Mouse (Mus musculus): Measurements from ENCODE around the gene Zfp688. TPM values are rescaled to one million over a fixed set of nuclear protein-coding genes. Genes with fewer than 3 reads are reported as not detected.
"Not testable (repeated sequence)": the region's sequence is repeated elsewhere in the genome, so short reads cannot be mapped to it uniquely, and the experiment has no call there.

Gene Zfp688
- polyA plus RNA-seq, 1 experiment from 2014 or later = 19.5 TPM

DNA sequence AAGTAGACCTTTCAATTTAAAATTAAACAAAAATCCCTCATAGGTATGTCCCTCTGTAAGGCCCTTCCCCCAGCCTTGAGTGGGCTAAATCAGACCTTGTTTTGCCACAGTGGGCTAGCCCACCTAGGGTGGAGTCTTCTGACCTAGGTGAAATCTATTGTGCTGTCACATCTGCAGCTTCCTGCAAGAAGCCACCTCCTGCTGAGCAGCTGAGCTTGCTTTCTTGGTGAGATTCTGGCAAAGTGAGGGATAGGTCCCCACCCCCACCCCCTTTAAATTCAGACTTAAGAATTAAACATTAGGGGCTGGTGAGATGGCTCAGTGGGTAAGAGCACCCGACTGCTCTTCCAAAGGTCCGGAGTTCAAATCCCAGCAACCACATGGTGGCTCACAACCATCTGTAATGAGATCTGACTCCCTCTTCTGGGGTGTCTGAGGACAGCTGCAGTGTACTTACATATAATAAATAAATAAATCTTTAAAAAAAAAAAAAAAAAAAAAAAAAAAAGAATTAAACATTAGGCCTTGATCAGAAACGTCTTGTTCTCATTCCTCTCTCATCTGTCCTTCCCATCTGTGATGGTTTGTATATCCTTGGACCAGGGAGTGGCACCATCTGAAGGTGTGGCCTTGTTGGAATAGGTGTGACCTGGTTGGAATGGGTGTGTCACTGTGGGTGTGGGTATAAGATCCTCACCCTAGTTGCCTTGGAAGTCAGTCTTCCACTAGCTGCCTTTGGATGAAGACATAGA, 36.7 kb upstream of the Zfp688 start:
- H3K27ac ChIP-seq (ENCODE audit: low read depth, low read length); H3K4me1 ChIP-seq (replicated peaks; ENCODE audit: control insufficient read depth, insufficient read depth, low read length): not testable (repeated sequence)
- 84% methylated on average over 3 of the region's 3 CpGs for WGBS

GRCm38 (mm10) chr7:127454905-127455304, 33.0 kb upstream of the Zfp688 start:
- Histone ChIP-seq H3K27me3 (replicated peaks; ENCODE audit: control insufficient read depth, insufficient read depth, low read length) (no peaks in the 10 kb centered on the region), H3K9me3 (ENCODE audit: control insufficient read depth, low read length) (0 out of 2 replicates have a peak, but pooled peaks cover 4% of the 10 kb centered on the region), H3K9ac (ENCODE audit: low read depth, low read length) (no peak overlapping the region), H3K4me2 (no peak overlapping the region), H3K36me3 (ENCODE audit: control insufficient read depth, insufficient read depth, low read length) (peaks cover 34% of the 10 kb centered on the region), H3K27ac (ENCODE audit: low read depth, low read length) (no peak overlapping the region), H3K4me3 (ENCODE audit: low read depth, low read length) (no peak overlapping the region), H3K4me1 (replicated peaks; ENCODE audit: control insufficient read depth, insufficient read depth, low read length) (peaks cover 5% of the 10 kb centered on the region)
- ATAC-seq (replicated peaks; ENCODE audit: low FRiP score) (no peak), DNase-seq (ENCODE audit: low spot score) (no peak)
- 84% methylated on average over 7 of the region's 7 CpGs for WGBS

More for the DNA sequence above, 36.7 kb upstream of the Zfp688 start:
- H3K36me3 ChIP-seq (ENCODE audit: control insufficient read depth, insufficient read depth, low read length) = peaks cover 39% of the 10 kb centered on the region
- DNase-seq (ENCODE audit: low spot score); H3K9ac ChIP-seq (ENCODE audit: low read depth, low read length); H3K9me3 ChIP-seq (ENCODE audit: control insufficient read depth, low read length); H3K4me2 ChIP-seq; H3K4me3 ChIP-seq (ENCODE audit: low read depth, low read length); H3K27me3 ChIP-seq (replicated peaks; ENCODE audit: control insufficient read depth, insufficient read depth, low read length); ATAC-seq (replicated peaks; ENCODE audit: low FRiP score): not testable (repeated sequence)

DNA sequence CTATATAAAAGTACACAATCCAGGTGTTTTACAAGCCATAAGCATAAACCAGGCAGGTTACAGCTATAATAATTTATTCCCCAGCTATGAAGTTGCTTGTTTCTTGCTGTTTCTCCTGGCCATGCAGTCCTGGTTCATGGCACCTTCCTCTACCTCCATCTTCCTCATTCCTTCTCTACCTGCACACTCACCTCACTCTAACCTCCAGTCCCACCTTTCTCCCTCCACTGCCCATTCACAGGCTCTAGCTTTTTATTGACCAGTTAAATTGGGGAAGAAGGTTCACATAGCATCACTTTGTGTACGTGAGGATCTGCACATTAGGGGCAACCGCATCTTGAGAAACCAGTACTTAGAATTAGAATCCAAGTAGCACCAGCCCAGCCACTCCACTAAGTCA, 31.2 kb upstream of the Zfp688 start:
- no peak for DNase-seq (ENCODE audit: low spot score)
- Histone ChIP-seq H3K4me3 (ENCODE audit: low read depth, low read length) (no peak overlapping the region), H3K4me1 (replicated peaks; ENCODE audit: control insufficient read depth, insufficient read depth, low read length) (peaks cover 7% of the 10 kb centered on the region), H3K4me2 (no peak overlapping the region), H3K27me3 (replicated peaks; ENCODE audit: control insufficient read depth, insufficient read depth, low read length) (no peaks in the 10 kb centered on the region), H3K9ac (ENCODE audit: low read depth, low read length) (no peak overlapping the region), H3K9me3 (ENCODE audit: control insufficient read depth, low read length) (0 out of 2 replicates have a peak, but pooled peaks cover 4% of the 10 kb centered on the region), H3K27ac (ENCODE audit: low read depth, low read length) (no peak overlapping the region), H3K36me3 (ENCODE audit: control insufficient read depth, insufficient read depth, low read length) (peaks cover 27% of the 10 kb centered on the region)
- no peak for ATAC-seq (replicated peaks; ENCODE audit: low FRiP score)
- WGBS = 91% methylated on average over 2 of the region's 2 CpGs

DNA sequence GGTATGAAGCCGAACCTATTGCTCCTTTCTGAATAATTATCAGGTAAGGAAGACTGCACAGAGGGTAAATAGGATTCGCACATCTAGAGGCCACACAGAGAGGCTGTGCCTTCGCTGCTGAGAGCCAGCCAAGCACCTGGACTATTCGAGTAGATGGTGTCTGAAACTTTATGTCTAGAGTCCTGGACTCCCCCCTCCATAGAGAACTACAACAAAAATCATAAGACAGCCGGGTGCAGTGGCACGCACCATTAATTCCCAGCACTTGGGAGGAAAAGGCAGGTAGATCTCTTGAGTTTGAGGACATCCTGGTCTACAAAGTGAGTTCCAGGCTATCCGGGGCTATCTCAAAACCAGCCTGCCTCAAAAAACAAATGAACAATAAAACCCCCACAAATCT, 28.1 kb upstream of the Zfp688 start:
- H3K36me3 ChIP-seq (ENCODE audit: control insufficient read depth, insufficient read depth, low read length) = peaks cover 15% of the 10 kb centered on the region
- H3K9ac ChIP-seq (ENCODE audit: low read depth, low read length) = peak overlapping the region; percentile 94
- no peaks in the 10 kb centered on the region for H3K9me3 ChIP-seq (ENCODE audit: control insufficient read depth, low read length)
- H3K4me3 ChIP-seq (ENCODE audit: low read depth, low read length) = peak overlapping the region; percentile 85
- ATAC-seq (replicated peaks; ENCODE audit: low FRiP score) (no peak), DNase-seq (ENCODE audit: low spot score) (no peak)
- peaks cover 11% of the 10 kb centered on the region for H3K4me1 ChIP-seq (replicated peaks; ENCODE audit: control insufficient read depth, insufficient read depth, low read length)
- H3K4me2 ChIP-seq = peak overlapping the region; percentile 78
- 81% methylated on average over 7 of the region's 7 CpGs for WGBS
- no peak overlapping the region for H3K27ac ChIP-seq (ENCODE audit: low read depth, low read length)
- no peaks in the 10 kb centered on the region for H3K27me3 ChIP-seq (replicated peaks; ENCODE audit: control insufficient read depth, insufficient read depth, low read length)

DNA sequence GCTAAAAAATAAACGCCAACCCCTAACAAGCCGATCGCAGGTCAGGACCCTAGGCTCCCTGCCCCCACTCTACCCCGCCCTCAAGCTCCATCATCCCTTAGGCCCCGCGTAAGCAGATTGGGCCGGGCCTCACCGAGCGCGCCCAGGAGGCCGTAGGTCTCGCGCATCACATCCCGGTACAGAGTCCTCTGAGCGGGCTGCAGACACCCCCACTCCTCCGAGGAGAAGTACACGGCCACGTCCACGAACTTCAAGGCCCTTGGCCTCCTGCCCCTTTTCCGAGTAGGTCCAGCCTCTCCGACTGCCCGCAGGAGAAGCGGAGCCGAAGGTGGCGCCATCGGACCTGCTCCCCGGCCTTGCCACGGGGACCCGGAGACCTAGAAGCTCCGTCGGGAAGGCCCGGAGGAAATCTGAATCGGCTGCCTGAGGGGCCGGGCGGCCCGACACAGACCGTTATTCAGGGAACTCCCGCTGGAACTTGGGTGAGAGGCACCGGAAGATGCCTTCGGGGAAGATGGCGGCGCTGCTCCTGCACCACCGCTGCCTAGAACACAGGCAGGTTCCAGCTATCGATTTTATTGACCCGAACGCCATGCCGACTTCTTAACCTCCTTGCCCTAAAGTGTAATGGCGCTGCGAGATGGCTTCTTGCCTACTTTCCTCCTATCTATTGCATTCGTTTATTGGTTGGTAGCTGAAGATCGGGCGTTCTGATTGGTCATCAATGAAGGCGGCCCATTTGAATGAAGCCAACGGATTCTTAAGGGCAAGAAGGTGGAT, 26.8 kb upstream of the Zfp688 start, which contains the start of gene Zfp689:
Gene Zfp689 (minus strand): TSS at position 638 of the 780 bp plus-strand sequence.
- Histone ChIP-seq H3K9me3 (ENCODE audit: control insufficient read depth, low read length) (no peaks in the 10 kb centered on the region), H3K4me1 (replicated peaks; ENCODE audit: control insufficient read depth, insufficient read depth, low read length) (peaks cover 11% of the 10 kb centered on the region), H3K36me3 (ENCODE audit: control insufficient read depth, insufficient read depth, low read length) (peaks cover 21% of the 10 kb centered on the region), H3K4me3 (ENCODE audit: low read depth, low read length) (peak within 1 kb of the TSS; percentile 85), H3K27ac (ENCODE audit: low read depth, low read length) (peak within 1 kb of the TSS; percentile 90), H3K4me2 (peak within 1 kb of the TSS; percentile 78), H3K27me3 (replicated peaks; ENCODE audit: control insufficient read depth, insufficient read depth, low read length) (no peaks in the 10 kb centered on the region), H3K9ac (ENCODE audit: low read depth, low read length) (peak within 1 kb of the TSS; percentile 94)
- peak; percentile 90 for ATAC-seq (replicated peaks; ENCODE audit: low FRiP score)
- DNase-seq (ENCODE audit: low spot score) = peak; percentile 87
- under 1% methylated on average over 54 of the region's 54 CpGs for WGBS

GRCm38 (mm10) chr7:127443976-127444375, 22.1 kb upstream of the Zfp688 start:
- ATAC-seq (replicated peaks; ENCODE audit: low FRiP score) (no peak), DNase-seq (ENCODE audit: low spot score) (no peak)
- 0 out of 2 replicates have a peak overlapping the region, but pooled peaks have one; percentile 2 for H3K4me3 ChIP-seq (ENCODE audit: low read depth, low read length)
- no peak overlapping the region for H3K27ac ChIP-seq (ENCODE audit: low read depth, low read length)
- no peaks in the 10 kb centered on the region for H3K27me3 ChIP-seq (replicated peaks; ENCODE audit: control insufficient read depth, insufficient read depth, low read length)
- H3K9me3 ChIP-seq (ENCODE audit: control insufficient read depth, low read length) = no peaks in the 10 kb centered on the region
- 89% methylated on average over 20 of the region's 20 CpGs for WGBS
- H3K36me3 ChIP-seq (ENCODE audit: control insufficient read depth, insufficient read depth, low read length) = peaks cover 23% of the 10 kb centered on the region
- H3K4me1 ChIP-seq (replicated peaks; ENCODE audit: control insufficient read depth, insufficient read depth, low read length) = peaks cover 4% of the 10 kb centered on the region; the same call in 1 of the 2 replicates
- H3K4me2 ChIP-seq = no peak overlapping the region
- no peak overlapping the region for H3K9ac ChIP-seq (ENCODE audit: low read depth, low read length)

- no peaks in the 10 kb centered on the region for H3K4me1 ChIP-seq (replicated peaks; ENCODE audit: control insufficient read depth, insufficient read depth, low read length)
- no peaks in the 10 kb centered on the region; the same call in 1 of the 2 replicates for H3K27me3 ChIP-seq (replicated peaks; ENCODE audit: control insufficient read depth, insufficient read depth, low read length)
- H3K27ac ChIP-seq (ENCODE audit: low read depth, low read length) = no peak overlapping the region
- WGBS = 84% methylated on average over 3 of the region's 3 CpGs
- no peak overlapping the region for H3K4me3 ChIP-seq (ENCODE audit: low read depth, low read length)
- peaks cover 7% of the 10 kb centered on the region; the same call in 1 of the 2 replicates for H3K9me3 ChIP-seq (ENCODE audit: control insufficient read depth, low read length)
- DNase-seq (ENCODE audit: low spot score) (no peak), ATAC-seq (replicated peaks; ENCODE audit: low FRiP score) (no peak)
- no peak overlapping the region for H3K9ac ChIP-seq (ENCODE audit: low read depth, low read length)
- H3K36me3 ChIP-seq (ENCODE audit: control insufficient read depth, insufficient read depth, low read length) = no peaks in the 10 kb centered on the region
- no peak overlapping the region for H3K4me2 ChIP-seq
Measured at GRCm38 (mm10) chr7:127437724-127438123, 15.9 kb upstream of the Zfp688 start.

GRCm38 (mm10) chr7:127435206-127435605, 13.3 kb upstream of the Zfp688 start:
- no peak overlapping the region for H3K4me3 ChIP-seq (ENCODE audit: low read depth, low read length)
- ATAC-seq (replicated peaks; ENCODE audit: low FRiP score) (no peak), DNase-seq (ENCODE audit: low spot score) (no peak)
- H3K9me3 ChIP-seq (ENCODE audit: control insufficient read depth, low read length) = peaks cover 7% of the 10 kb centered on the region; the same call in 1 of the 2 replicates
- H3K27me3 ChIP-seq (replicated peaks; ENCODE audit: control insufficient read depth, insufficient read depth, low read length) = no peaks in the 10 kb centered on the region; the same call in 1 of the 2 replicates
- H3K36me3 ChIP-seq (ENCODE audit: control insufficient read depth, insufficient read depth, low read length) = no peaks in the 10 kb centered on the region
- WGBS = 89% methylated on average over 4 of the region's 4 CpGs
- no peak overlapping the region for H3K9ac ChIP-seq (ENCODE audit: low read depth, low read length)
- no peaks in the 10 kb centered on the region for H3K4me1 ChIP-seq (replicated peaks; ENCODE audit: control insufficient read depth, insufficient read depth, low read length)
- no peak overlapping the region for H3K27ac ChIP-seq (ENCODE audit: low read depth, low read length)
- no peak overlapping the region for H3K4me2 ChIP-seq

Data from liver, embryonic 11.5 days (tissue).